Mouse (Mus musculus): ENCODE measurements around the gene Tas2r135. TPM values are rescaled to one million over a fixed set of nuclear protein-coding genes. Genes with fewer than 3 reads are reported as not detected.

Gene Tas2r135
- polyA plus RNA-seq, 1 experiment from 2014 or later, result not detected

DNA sequence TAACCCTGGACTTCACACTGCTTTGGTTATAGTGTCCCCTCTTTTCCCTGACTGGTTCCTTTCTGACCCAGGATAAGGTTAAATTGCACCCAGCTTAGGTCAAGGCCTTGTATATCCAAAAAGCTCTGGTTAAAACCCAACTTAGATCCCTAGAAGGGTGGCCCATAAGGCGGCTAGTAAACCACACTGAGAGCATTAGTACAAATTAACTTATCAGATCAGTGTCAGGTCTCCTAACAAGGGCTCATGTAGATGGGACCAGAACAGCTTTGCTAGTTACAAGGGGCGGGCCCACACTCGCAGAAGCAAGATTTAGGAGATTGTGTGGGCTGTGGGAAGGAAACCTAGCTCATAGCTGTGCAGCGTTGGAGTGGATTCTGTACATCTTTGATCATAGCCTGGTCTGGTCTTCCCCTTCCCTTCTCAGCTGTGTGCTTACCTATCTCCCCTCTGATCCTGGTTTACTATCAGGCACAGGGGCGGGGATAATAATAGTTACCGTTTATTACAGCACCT lies 28.7 kb upstream of the Tas2r135 start:
- H3K4me2 ChIP-seq, result no peak overlapping the region
- H3K27ac ChIP-seq (replicated peaks), result no peak overlapping the region
- WGBS, result 87% methylated on average over 6 of the region's 6 CpGs
- peaks cover 15% of the 10 kb centered on the region for H3K4me1 ChIP-seq (replicated peaks)
- no peak overlapping the region for H3K9ac ChIP-seq
- H3K27me3 ChIP-seq, result no peaks in the 10 kb centered on the region
- H3K36me3 ChIP-seq, result no peaks in the 10 kb centered on the region
- no peaks in the 10 kb centered on the region for H3K9me3 ChIP-seq
- ATAC-seq (ENCODE audit: low FRiP score, low read depth), result no peak
- no peak overlapping the region for H3K4me3 ChIP-seq

DNA sequence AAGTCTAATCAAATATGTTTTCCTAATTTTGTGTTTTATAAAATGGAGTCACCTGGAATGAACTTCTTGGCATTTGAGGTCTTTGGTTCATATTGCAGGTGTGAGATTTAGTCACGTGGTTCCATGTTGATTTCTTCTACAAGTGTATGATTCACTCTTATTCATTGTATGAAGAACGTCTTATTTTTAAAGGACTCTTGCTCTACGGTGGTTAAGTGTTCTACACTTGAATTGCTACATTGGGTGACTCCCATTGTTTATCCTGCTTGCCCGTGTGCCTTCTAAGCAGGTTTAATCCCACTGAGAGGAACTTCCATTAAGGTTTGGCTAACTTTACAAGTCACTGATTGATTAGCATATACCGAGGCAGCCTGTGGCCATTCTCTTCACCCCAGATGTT lies 28.0 kb upstream of the Tas2r135 start:
- Histone ChIP-seq H3K27me3 (no peaks in the 10 kb centered on the region), H3K4me3 (no peak overlapping the region)
- no peak for ATAC-seq (ENCODE audit: low FRiP score, low read depth)

GRCm38 (mm10) chr6:42379551-42379950 lies 25.7 kb upstream of the Tas2r135 start:
- H3K4me1 ChIP-seq (replicated peaks), result no peaks in the 10 kb centered on the region
- no peaks in the 10 kb centered on the region for H3K27me3 ChIP-seq
- 42% methylated on average over 3 of the region's 3 CpGs for WGBS

More for the DNA sequence above, 28.0 kb upstream of the Tas2r135 start:
- Histone ChIP-seq H3K36me3 (no peaks in the 10 kb centered on the region), H3K4me2 (no peak overlapping the region), H3K9ac (no peak overlapping the region), H3K27ac (replicated peaks) (no peak overlapping the region), H3K4me1 (replicated peaks) (peaks cover 15% of the 10 kb centered on the region), H3K9me3 (no peaks in the 10 kb centered on the region)
- 83% methylated on average over 5 of the region's 5 CpGs for WGBS

DNA sequence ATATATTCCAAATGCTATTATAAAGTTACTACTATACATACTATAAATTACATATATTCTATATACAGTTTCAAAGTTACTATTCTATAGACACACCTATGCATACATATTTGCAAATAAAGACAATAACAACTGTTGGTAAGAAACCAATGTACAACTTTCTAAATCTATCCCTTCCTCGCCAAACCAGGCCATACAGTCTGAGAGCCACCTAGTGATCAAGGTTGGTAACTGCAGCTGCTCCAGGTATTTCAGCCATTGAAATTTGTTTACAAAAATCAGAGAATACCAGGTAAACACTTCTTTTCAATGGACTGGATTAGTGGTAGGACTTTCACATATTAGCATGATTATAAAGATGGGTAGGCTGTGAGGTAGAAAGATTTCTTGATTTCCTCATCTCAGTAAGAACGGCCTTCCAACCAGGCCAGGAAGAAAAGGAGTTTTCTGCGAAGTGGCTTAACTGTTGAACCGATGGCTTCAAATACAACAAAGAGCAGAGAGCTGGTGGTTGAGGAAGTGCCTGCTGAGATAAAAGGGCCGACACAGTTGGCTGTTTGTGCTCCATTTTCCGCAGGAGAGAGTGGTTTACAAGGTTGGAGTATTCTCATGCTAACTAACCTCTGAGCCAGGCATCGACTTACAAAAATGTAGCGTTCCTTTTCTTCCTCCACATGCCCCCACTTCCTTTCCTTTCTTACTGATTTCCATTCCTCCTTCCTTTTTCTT lies 24.7 kb upstream of the Tas2r135 start:
- 2% methylated on average over 8 of the region's 8 CpGs for WGBS
- Histone ChIP-seq H3K9ac (no peak overlapping the region), H3K27me3 (no peaks in the 10 kb centered on the region), H3K27ac (replicated peaks) (no peak overlapping the region), H3K4me3 (no peak overlapping the region), H3K9me3 (no peaks in the 10 kb centered on the region), H3K36me3 (no peaks in the 10 kb centered on the region), H3K4me1 (replicated peaks) (no peaks in the 10 kb centered on the region), H3K4me2 (peak overlapping the region; percentile 19; the same call in 1 of the 2 replicates)
- no peak for ATAC-seq (ENCODE audit: low FRiP score, low read depth)

More at GRCm38 (mm10) chr6:42379551-42379950, 25.7 kb upstream of the Tas2r135 start:
- Histone ChIP-seq H3K4me3 (no peak overlapping the region), H3K27ac (replicated peaks) (no peak overlapping the region), H3K9ac (no peak overlapping the region), H3K36me3 (no peaks in the 10 kb centered on the region), H3K4me2 (no peak overlapping the region), H3K9me3 (no peaks in the 10 kb centered on the region)
- ATAC-seq (ENCODE audit: low FRiP score, low read depth), result no peak

- Histone ChIP-seq H3K27me3 (no peaks in the 10 kb centered on the region), H3K9me3 (no peaks in the 10 kb centered on the region), H3K4me2 (no peak overlapping the region), H3K4me1 (replicated peaks) (no peaks in the 10 kb centered on the region), H3K27ac (replicated peaks) (no peak overlapping the region), H3K36me3 (no peaks in the 10 kb centered on the region), H3K9ac (no peak overlapping the region), H3K4me3 (no peak overlapping the region)
- WGBS, result 24% methylated on average over 2 of the region's 2 CpGs
- no peak for ATAC-seq (ENCODE audit: low FRiP score, low read depth)
These were observed 24.0 kb upstream of the Tas2r135 start for GRCm38 (mm10) chr6:42381221-42381620.

DNA sequence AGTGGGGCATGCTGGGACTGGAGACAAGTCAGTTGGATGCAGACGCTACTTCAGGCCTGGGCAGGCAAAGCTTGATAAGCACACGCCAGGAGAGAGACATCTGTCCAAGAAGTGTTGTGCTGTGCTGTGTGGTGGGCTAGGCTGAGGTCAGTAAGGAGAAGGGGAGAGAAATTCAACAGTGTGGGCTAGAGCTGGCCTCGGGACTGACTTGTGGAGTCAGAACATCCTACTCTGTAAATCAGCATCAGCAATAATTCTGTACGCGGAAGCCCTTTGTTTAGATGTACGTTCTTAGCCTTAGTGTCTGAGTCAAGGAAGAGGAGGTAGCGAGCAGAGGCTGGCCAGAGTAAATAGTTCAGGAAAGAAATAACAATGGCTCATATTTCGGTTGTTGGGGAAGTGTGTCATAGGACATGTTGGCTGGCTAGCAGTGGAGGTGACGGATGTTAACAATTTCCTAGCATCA lies 23.3 kb upstream of the Tas2r135 start:
- H3K27ac ChIP-seq (replicated peaks), result no peak overlapping the region
- no peaks in the 10 kb centered on the region for H3K27me3 ChIP-seq
- no peak overlapping the region for H3K4me3 ChIP-seq
- no peak for ATAC-seq (ENCODE audit: low FRiP score, low read depth)
- WGBS, result 71% methylated on average over 9 of the region's 9 CpGs
- H3K4me2 ChIP-seq, result no peak overlapping the region
- no peak overlapping the region for H3K9ac ChIP-seq
- H3K9me3 ChIP-seq, result no peaks in the 10 kb centered on the region
- no peaks in the 10 kb centered on the region for H3K4me1 ChIP-seq (replicated peaks)
- no peaks in the 10 kb centered on the region for H3K36me3 ChIP-seq

DNA sequence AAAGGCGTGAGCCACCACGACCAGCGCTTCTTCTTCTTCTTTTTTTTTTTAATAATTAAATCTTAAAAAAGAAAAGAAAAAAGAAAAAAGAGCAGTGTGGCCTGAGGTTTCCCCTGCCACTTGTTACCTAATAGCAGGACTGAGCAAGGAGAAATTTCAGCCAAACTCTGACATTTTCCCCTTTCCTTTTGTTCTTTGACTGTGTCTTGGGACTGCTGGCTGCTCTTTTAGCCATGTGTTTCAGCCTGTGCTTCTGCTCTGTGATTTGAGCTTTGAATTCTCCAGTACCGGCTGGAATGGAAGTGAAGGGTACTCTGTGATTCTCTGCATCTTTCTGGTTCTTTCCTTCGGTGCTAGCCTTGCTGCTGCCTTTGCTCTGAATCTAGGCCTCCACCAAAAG lies 21.9 kb upstream of the Tas2r135 start:
- ATAC-seq (ENCODE audit: low FRiP score, low read depth), result no peak
- Histone ChIP-seq H3K4me3 (no peak overlapping the region), H3K27me3 (no peaks in the 10 kb centered on the region), H3K9me3 (no peaks in the 10 kb centered on the region), H3K27ac (replicated peaks) (no peak overlapping the region), H3K9ac (no peak overlapping the region), H3K36me3 (no peaks in the 10 kb centered on the region), H3K4me1 (replicated peaks) (no peaks in the 10 kb centered on the region), H3K4me2 (no peak overlapping the region)
- WGBS, result 91% methylated on average over 5 of the region's 5 CpGs

- 76% methylated on average over 4 of the region's 4 CpGs for WGBS
- ATAC-seq (ENCODE audit: low FRiP score, low read depth), result no peak
- no peaks in the 10 kb centered on the region for H3K4me1 ChIP-seq (replicated peaks)
These were observed 19.6 kb upstream of the Tas2r135 start for GRCm38 (mm10) chr6:42385635-42386034.

GRCm38 (mm10) chr6:42391796-42392330 lies 13.4 kb upstream of the Tas2r135 start:
- Histone ChIP-seq H3K9ac (no peak overlapping the region), H3K4me1 (replicated peaks) (no peaks in the 10 kb centered on the region), H3K9me3 (no peaks in the 10 kb centered on the region), H3K27ac (replicated peaks) (no peak overlapping the region), H3K4me2 (no peak overlapping the region), H3K36me3 (no peaks in the 10 kb centered on the region), H3K4me3 (no peak overlapping the region), H3K27me3 (no peaks in the 10 kb centered on the region)
- WGBS, result 52% methylated on average over 2 of the region's 2 CpGs
- no peak for ATAC-seq (ENCODE audit: low FRiP score, low read depth)

More at GRCm38 (mm10) chr6:42385635-42386034, 19.6 kb upstream of the Tas2r135 start:
- H3K27me3 ChIP-seq, result no peaks in the 10 kb centered on the region
- no peak overlapping the region for H3K4me3 ChIP-seq
- H3K9ac ChIP-seq, result no peak overlapping the region
- no peaks in the 10 kb centered on the region for H3K9me3 ChIP-seq
- no peak overlapping the region for H3K27ac ChIP-seq (replicated peaks)
- H3K36me3 ChIP-seq, result no peaks in the 10 kb centered on the region
- H3K4me2 ChIP-seq, result no peak overlapping the region

- H3K36me3 ChIP-seq, result no peaks in the 10 kb centered on the region
- no peak overlapping the region for H3K4me3 ChIP-seq
- H3K4me2 ChIP-seq, result no peak overlapping the region
- H3K27ac ChIP-seq (replicated peaks), result no peak overlapping the region
- no peaks in the 10 kb centered on the region for H3K27me3 ChIP-seq
- no peak for ATAC-seq (ENCODE audit: low FRiP score, low read depth)
- no peaks in the 10 kb centered on the region for H3K9me3 ChIP-seq
- 76% methylated on average over 9 of the region's 9 CpGs for WGBS
- H3K4me1 ChIP-seq (replicated peaks), result no peaks in the 10 kb centered on the region
- no peak overlapping the region for H3K9ac ChIP-seq
These were observed 9.0 kb upstream of the Tas2r135 start for GRCm38 (mm10) chr6:42395960-42396809.

- Histone ChIP-seq H3K4me3 (no peak overlapping the region), H3K27me3 (no peaks in the 10 kb centered on the region), H3K4me2 (no peak overlapping the region), H3K27ac (replicated peaks) (no peak overlapping the region), H3K4me1 (replicated peaks) (no peaks in the 10 kb centered on the region), H3K9ac (no peak overlapping the region), H3K9me3 (no peaks in the 10 kb centered on the region), H3K36me3 (no peaks in the 10 kb centered on the region)
- 87% methylated on average over 3 of the region's 3 CpGs for WGBS
- ATAC-seq (ENCODE audit: low FRiP score, low read depth), result no peak
These were observed 8.1 kb upstream of the Tas2r135 start for GRCm38 (mm10) chr6:42397041-42397657.

Data from hindbrain, embryonic 15.5 days (tissue).